Mouse (Mus musculus): ENCODE data around the gene Olfr165. TPM values are rescaled to one million over a fixed set of nuclear protein-coding genes. Genes with fewer than 3 reads are reported as not detected.
"Not testable (repeated sequence)": the region's sequence is repeated elsewhere in the genome, so short reads cannot be mapped to it uniquely, and the experiment has no call there.

The Olfr165 gene
- not detected in 2 replicates for polyA plus RNA-seq (2014; fragmentation: Nextera tagmentation; extraction: Ambion mirVana)

- DNase-seq (ENCODE audit: low spot score) (no peak), ATAC-seq (replicated peaks; ENCODE audit: low FRiP score) (no peak)
- Histone ChIP-seq H3K27ac (ENCODE audit: low read depth, low read length) (no peak within 1 kb of the TSS), H3K9me3 (ENCODE audit: control insufficient read depth, low read length) (no peaks in the 10 kb centered on the region), H3K9ac (ENCODE audit: low read depth, low read length) (no peak within 1 kb of the TSS), H3K4me1 (replicated peaks; ENCODE audit: control insufficient read depth, insufficient read depth, low read length) (no peaks in the 10 kb centered on the region), H3K27me3 (replicated peaks; ENCODE audit: control insufficient read depth, insufficient read depth, low read length) (no peaks in the 10 kb centered on the region), H3K4me3 (ENCODE audit: low read depth, low read length) (no peak within 1 kb of the TSS), H3K4me2 (no peak within 1 kb of the TSS), H3K36me3 (ENCODE audit: control insufficient read depth, insufficient read depth, low read length) (no peaks in the 10 kb centered on the region)
- WGBS, result 38% methylated on average over 1 of the region's 1 CpGs
These were observed at the start of gene Olfr165 for GRCm38 (mm10) chr16:19423034-19423433. TSS of gene Olfr165 (minus strand) at chr16:19423134.

DNA sequence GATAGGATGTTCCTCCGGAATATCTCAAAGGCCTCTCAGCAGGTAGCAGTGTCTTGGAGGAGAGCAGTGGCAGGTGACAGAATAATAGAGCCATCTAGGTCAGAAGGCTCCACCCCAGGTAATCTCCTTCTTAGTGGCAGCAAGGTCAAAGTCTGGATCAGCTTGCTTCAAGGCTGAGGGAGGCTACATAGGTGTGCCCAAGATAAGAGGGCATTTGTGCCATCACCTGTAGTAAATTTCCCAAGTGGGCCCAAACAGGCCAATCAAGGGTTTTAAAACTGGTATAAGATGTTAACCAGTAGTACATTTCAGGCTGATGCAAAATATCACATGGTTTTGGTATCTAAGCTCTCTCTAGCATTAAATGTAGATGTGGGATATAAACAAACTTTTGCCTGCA, 41.4 kb upstream of the Olfr165 start:
- Histone ChIP-seq H3K27ac (ENCODE audit: low read depth, low read length) (no peak overlapping the region), H3K4me1 (replicated peaks; ENCODE audit: control insufficient read depth, insufficient read depth, low read length) (no peaks in the 10 kb centered on the region), H3K27me3 (replicated peaks; ENCODE audit: control insufficient read depth, insufficient read depth, low read length) (no peaks in the 10 kb centered on the region), H3K4me2 (no peak overlapping the region), H3K4me3 (ENCODE audit: low read depth, low read length) (no peak overlapping the region), H3K36me3 (ENCODE audit: control insufficient read depth, insufficient read depth, low read length) (no peaks in the 10 kb centered on the region), H3K9me3 (ENCODE audit: control insufficient read depth, low read length) (no peaks in the 10 kb centered on the region), H3K9ac (ENCODE audit: low read depth, low read length) (no peak overlapping the region)
- ATAC-seq (replicated peaks; ENCODE audit: low FRiP score) (no peak), DNase-seq (ENCODE audit: low spot score) (no peak)
- WGBS, result 100% methylated on average over 1 of the region's 1 CpGs

- H3K9me3 ChIP-seq (ENCODE audit: control insufficient read depth, low read length); H3K4me1 ChIP-seq (replicated peaks; ENCODE audit: control insufficient read depth, insufficient read depth, low read length); H3K27ac ChIP-seq (ENCODE audit: low read depth, low read length); H3K36me3 ChIP-seq (ENCODE audit: control insufficient read depth, insufficient read depth, low read length); ATAC-seq (replicated peaks; ENCODE audit: low FRiP score); H3K27me3 ChIP-seq (replicated peaks; ENCODE audit: control insufficient read depth, insufficient read depth, low read length); H3K9ac ChIP-seq (ENCODE audit: low read depth, low read length); H3K4me2 ChIP-seq; DNase-seq (ENCODE audit: low spot score); H3K4me3 ChIP-seq (ENCODE audit: low read depth, low read length): not testable (repeated sequence)
- 79% methylated on average over 4 of the region's 4 CpGs for WGBS
These were observed 35.8 kb upstream of the Olfr165 start for GRCm38 (mm10) chr16:19458741-19459140.

DNA sequence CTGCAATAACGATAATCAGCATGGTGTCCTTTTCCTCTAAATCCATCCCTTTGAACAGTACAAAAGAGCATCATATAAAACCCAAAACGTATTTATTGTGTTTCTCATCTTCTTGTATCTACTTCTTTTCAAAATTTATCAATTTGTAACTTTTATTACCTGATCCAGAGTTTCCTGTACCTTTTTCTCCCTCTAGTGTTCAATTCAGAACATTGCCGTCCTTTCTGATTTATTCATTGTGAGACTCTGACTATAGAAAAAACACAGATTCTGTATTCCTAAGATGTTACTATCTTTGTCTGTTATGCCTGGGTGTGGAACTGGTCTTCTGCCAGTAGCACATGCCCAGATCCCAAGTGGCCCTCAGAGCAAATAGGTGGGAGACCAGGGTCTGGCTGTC, 35.0 kb downstream of the Olfr165 start:
- ATAC-seq (replicated peaks; ENCODE audit: low FRiP score), result no peak
- WGBS, result 51% methylated on average over 3 of the region's 3 CpGs
- no peak overlapping the region for H3K27ac ChIP-seq (ENCODE audit: low read depth, low read length)
- no peak overlapping the region for H3K4me3 ChIP-seq (ENCODE audit: low read depth, low read length)
- H3K4me2 ChIP-seq, result no peak overlapping the region
- no peak overlapping the region for H3K9ac ChIP-seq (ENCODE audit: low read depth, low read length)
- H3K9me3 ChIP-seq (ENCODE audit: control insufficient read depth, low read length), result no peaks in the 10 kb centered on the region
- H3K4me1 ChIP-seq (replicated peaks; ENCODE audit: control insufficient read depth, insufficient read depth, low read length), result no peaks in the 10 kb centered on the region
- no peaks in the 10 kb centered on the region for H3K36me3 ChIP-seq (ENCODE audit: control insufficient read depth, insufficient read depth, low read length)
- H3K27me3 ChIP-seq (replicated peaks; ENCODE audit: control insufficient read depth, insufficient read depth, low read length), result no peaks in the 10 kb centered on the region
- no peak for DNase-seq (ENCODE audit: low spot score)

Other genes starting within 250 kb of the Olfr165 start
- not detected in 2 replicates for gene Olfr164, start 109.1 kb downstream of the Olfr165 start, polyA plus RNA-seq (2014; fragmentation: Nextera tagmentation; extraction: Ambion mirVana)
- gene Olfr166, start 60.6 kb upstream of the Olfr165 start, polyA plus RNA-seq (2014; fragmentation: Nextera tagmentation; extraction: Ambion mirVana), result not detected in 2 replicates
- not detected in 2 replicates for gene Olfr167, start 99.1 kb upstream of the Olfr165 start, polyA plus RNA-seq (2014; fragmentation: Nextera tagmentation; extraction: Ambion mirVana)
- not detected in 2 replicates for gene Olfr168, start 112.4 kb upstream of the Olfr165 start, polyA plus RNA-seq (2014; fragmentation: Nextera tagmentation; extraction: Ambion mirVana)
- gene Olfr169, start 148.7 kb upstream of the Olfr165 start, polyA plus RNA-seq (2014; fragmentation: Nextera tagmentation; extraction: Ambion mirVana), result not detected in 2 replicates
- gene Olfr170, start 188.7 kb upstream of the Olfr165 start, polyA plus RNA-seq (2014; fragmentation: Nextera tagmentation; extraction: Ambion mirVana), result not detected in 2 replicates
- not detected in 2 replicates for gene Olfr171, start 206.8 kb upstream of the Olfr165 start, polyA plus RNA-seq (2014; fragmentation: Nextera tagmentation; extraction: Ambion mirVana)